Mouse (Mus musculus) naive thymus-derived CD4-positive, alpha-beta T cell, adult 2 months (primary cell): ENCODE results near the gene Kpna3.

Source experiments
- DNase-seq: peaks from one replicate; pipeline ENCODE4 v3.0.0-alpha.2; 2011; ENCODE audit warnings: low read depth

The Kpna3 gene

GRCm38 (mm10) chr14:61394745-61395144 lies 44.9 kb downstream of the Kpna3 start:
- DNase-seq: no peak

DNA sequence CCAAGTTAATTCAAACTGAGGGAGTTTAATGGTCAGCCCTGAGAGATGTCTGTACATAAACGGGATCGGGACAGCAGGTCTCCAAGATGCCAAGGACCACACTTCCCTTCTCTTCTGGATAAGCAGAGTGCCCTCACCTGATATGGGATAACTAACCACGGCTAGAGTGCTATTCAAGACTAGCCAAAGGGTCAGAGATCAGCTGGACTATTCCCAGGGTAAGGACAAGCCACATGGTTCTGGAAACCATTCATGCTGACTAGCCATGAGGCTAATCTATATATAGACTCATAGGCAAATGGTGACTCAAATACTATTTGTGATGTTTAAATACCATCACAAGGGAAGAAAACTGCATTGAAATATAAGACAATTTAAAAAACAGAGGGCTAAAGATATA lies 49.1 kb downstream of the Kpna3 start:
- no peak for DNase-seq

GRCm38 (mm10) chr14:61367290-61367689 lies 72.4 kb downstream of the Kpna3 start:
- DNase-seq: no peak

DNA sequence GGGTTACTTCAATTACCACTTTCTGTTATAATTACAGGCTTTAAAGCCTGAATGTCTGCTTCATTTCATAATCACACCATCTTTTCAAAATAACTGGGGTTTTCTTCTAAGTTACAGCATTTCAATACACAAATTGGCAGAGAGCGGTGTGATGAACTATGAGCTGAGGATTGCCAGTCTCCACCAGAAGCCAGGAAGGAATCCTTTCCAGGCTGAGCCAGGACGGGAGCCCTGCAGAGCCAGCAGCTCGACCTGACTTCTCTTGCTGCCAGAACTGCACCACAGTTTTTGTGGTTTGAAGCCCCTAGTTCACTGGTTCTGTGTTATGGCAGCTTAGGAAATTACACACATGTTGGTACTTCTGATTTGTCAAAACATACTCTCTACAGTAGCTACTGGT lies 75.0 kb downstream of the Kpna3 start:
- DNase-seq: no peak

- no peak for DNase-seq
Measured at GRCm38 (mm10) chr14:61363734-61364133, 75.9 kb downstream of the Kpna3 start.

DNA sequence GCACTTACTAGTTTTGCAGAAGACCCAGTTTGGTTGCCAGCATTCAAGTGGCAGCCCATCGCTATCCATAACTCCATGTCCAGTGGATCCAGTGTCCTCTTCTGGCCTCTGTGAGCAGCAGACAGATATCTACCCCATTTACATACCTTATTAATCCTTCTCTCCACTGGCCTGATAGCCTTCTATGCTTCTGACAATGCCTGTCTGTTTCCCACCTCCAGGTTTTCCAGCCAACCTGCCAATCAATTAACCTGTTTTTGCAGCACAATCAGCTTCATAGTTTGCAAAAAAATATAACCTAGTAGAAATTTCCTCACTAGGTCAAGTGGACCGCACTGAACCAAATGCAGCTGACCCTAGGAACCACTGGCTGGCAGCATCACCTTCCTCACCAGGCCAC lies 77.4 kb downstream of the Kpna3 start:
- no peak for DNase-seq

DNA sequence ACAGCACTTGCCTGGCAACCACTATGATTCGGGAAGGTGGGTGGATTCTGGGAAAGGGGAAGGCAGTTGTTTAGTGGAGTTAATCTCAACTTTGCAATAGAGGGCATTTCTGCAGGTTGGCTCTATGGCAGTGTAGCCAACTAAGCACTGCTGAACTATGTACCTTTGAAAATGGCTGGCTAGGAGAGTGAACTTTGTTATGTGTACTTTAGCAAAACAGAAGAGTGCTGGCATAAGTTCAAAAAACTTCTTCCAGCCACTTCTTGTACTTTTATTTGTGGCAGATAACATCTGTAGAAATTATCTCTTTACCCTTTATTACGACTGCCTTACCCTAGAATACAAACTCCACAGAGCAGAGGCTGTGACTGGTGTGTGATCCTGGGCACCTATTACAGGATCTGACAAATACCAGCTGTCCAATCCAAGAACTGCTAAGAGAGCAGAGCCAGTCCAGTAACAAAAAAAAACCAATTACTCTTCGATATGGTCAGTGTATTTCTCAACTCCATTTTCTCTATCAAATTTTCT lies 78.6 kb downstream of the Kpna3 start:
- DNase-seq: no peak

GRCm38 (mm10) chr14:61360131-61360980 lies 79.3 kb downstream of the Kpna3 start, which contains the start of gene Ebpl:
Gene Ebpl (minus strand): TSS chr14:61360439.
- DNase-seq: peak; percentile 91

- no peak for DNase-seq
Measured at GRCm38 (mm10) chr14:61354251-61355235, 85.1 kb downstream of the Kpna3 start.

GRCm38 (mm10) chr14:61350808-61351207 lies 88.9 kb downstream of the Kpna3 start:
- DNase-seq: no peak

DNA sequence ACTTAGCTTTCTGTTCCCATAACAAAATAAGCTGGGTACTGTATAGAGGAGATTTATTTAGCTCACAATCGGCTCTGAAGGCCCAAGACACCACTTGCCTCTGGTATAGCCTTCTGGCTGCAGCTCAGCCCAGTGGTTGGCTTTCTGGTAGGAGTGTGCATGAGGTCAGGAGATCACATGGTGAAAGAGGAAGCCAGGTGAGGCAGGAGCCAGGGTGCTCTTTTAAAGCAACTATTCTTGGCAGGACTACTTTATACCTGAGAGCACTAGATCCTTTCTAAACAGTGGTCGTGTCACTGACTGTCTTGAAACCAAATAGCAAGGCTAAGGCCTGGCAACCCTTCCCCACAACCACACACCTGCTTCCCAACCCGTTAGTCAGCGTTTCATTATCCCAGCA lies 89.8 kb downstream of the Kpna3 start:
- no peak for DNase-seq

DNA sequence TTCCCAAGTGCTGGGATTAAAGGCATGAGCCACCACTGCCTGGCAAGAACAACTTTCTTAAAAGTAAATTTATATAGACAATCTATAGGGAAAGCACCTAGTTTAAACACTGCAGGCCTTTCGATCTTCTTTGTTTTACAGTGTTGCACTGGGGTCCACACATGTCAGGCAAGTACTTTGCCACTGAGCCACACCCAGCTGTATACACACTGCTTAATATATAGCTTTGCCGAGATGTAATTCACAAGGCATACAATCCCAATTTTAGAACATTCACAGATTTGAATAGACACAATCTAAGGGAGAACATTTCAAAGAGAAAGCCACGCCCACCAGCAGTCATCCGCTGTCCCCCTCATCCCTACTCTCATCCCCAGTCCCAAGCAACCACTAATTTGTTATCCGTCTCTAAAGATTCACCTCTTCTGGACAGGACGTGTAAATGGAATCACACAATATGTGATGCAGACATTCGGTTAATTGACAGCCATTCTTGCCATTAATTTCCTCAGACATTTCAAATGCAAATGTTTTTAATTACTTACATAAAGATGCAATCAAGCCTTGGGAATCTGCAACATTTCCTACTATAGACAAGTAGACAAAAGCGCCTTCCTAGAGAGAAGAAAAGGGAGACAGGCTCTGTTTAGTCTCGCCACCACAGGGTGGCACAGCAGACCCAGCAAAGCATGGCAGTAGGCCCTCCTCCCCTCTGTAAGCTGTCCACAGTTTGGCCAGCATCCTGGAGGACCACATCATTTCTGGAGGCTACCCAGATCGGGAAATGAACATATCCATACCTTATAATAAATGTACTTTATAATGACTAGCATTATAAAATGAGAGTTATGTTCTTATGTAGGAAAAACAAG lies 92.6 kb downstream of the Kpna3 start:
- DNase-seq: no peak

DNA sequence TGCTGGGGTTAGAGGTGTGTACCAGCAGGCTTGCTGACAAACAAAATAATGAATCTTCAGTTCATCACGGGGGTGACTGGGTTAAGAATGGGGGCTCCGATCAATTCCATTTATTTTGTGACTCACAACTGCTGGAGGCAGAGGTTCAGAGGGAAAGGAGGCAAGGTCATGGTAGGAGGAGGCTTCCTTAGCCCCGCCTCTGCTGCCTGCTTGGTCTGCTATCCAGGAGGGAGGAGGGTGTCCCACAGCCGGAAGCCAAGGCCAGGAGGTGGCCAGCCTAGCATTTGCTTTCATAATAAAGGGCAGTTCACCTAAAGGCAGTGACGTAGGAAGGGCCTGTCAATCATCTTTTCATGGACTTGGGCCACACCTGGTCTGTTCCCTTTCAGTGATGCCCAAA lies 95.1 kb downstream of the Kpna3 start:
- no peak for DNase-seq

DNA sequence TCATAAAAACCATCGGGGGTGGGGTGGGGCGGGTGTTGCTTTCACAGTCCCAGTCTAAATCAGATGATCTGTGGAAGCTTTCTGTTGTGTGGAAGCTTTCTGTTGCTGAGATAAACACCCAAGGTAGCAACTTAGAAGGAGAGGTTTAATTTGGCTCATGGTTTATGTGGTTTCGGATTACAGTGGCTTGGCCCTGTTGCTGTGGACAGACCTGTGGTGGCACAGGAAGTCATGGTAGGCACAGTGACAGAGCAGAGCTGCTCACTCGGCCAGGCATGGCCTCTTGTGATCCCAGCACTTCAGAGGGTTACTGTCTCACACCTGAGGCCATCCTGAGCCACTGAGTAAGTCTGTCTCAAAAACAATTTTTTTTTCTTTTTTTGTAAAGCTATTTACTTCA lies 100.3 kb downstream of the Kpna3 start:
- DNase-seq: no peak

GRCm38 (mm10) chr14:61330996-61331561 lies 108.6 kb downstream of the Kpna3 start:
- DNase-seq: peak; percentile 84

- DNase-seq: no peak
Measured at GRCm38 (mm10) chr14:61330591-61330990, 109.1 kb downstream of the Kpna3 start.

DNA sequence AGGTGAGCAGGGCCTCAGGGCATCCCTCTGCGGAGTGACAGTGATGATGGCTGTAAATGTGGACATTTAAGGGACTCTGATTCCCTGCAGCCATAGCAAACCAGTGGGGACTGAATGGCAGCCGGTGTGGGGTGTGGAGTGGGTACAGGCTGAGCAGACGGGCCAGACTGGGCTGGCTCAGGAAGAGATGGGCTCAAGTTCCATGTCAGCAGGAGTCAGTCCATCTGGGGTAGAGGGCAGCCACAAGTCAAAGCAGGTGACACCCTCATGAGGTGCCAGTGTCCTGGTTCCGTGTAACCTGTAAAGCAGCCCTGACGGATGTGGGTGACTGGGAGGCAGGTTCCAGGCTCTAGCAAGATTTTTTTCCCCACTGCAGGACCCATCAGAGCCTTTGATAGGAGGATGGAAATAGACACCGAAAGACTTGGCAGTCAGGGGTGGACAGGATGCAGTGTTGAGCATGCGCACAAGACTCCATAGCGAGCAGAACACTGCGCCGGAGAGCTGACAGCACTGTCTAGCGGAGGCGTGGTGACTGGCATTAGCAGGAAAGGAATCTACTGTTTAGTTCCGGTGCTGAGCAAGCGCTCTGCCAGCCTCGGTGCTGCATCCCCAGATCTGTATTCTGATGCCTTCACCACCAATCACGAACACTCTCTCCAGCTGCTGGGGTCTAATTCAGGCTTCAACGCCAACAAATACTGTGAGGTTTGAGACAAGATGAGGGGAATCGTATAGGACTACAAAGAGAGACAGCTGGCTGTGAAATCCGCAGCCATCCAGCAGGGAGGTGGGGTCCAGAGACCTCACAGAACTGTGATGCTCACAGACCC lies 111.8 kb downstream of the Kpna3 start:
- DNase-seq: peak; percentile 91

DNA sequence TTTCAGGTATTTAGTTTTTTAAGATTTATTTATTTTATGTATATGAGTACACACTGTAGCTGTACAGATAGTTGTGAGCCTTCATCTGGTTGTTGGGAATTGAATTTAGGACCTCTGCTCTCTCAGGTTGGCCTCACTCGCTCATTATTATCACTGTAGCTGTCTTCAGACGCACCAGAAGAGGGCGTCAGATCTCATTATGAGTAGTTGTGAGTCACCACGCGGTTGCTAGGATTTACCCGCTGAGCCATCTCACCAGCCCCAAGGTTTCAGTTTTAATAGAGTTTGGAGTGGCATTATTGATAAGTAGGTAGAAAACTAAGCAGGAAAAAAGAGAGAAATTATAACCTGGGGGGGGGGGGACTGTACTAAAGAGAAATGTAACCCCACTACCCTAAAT lies 112.7 kb downstream of the Kpna3 start:
- peak; percentile 41 for DNase-seq

DNA sequence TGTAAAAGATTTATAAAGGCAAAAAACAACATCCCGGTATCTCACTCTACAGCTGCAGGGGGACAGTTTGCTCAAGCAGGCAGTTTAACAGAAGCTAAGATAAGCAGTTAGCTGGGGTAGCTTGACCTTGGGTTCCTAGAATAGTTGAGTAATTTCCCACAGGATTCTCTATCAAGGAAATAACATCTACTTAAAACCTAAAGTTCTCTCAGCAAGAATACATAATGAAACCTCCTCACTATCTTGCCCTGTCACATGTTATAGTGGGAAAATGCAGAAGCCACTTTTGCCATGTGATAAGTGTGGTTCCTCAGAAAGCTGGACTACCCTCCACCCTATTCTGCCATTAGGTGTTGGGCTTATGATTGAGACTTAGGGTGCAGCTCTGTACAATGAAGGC lies 116.9 kb downstream of the Kpna3 start:
- DNase-seq: no peak

DNA sequence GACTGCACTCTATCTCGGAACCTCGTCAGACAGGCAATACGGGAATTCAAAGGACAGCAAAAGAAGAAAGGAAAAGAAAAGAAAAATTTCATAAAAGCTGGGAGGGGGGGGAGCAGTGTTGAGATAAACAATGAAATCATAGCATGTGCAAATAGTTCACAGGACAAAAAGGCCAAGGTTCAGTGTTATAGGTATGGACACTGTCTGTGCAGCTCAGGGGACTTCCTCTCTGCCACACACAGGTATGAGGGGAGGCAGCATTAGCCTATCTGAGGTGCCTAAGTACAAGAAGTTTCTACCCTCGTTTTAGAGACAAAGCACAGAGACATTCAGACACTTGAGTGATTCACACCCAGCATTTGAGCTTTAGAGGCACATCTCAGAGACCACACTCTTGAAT lies 118.5 kb downstream of the Kpna3 start:
- DNase-seq: no peak
